Mouse (Mus musculus) midbrain, embryonic 16.5 days (tissue): Measurements from ENCODE around the gene Cphx2. TPM values are rescaled to one million over a fixed set of nuclear protein-coding genes. Genes with fewer than 3 reads are reported as not detected.
"Not testable (repeated sequence)": the region's sequence is repeated elsewhere in the genome, so short reads cannot be mapped to it uniquely, and the experiment has no call there.

Experiments
- ATAC-seq: fragments of 200-750 bp; cut with Nextera tagmentation; 2 replicates; pipeline ENCODE4 v1.8.0; 2017; ENCODE audit warnings: moderate TSS enrichment
- H3K27ac ChIP-seq: fragments of 300-500 bp; sonication (generic); 2 replicates; pipeline ENCODE4 v1.5.1; 2014; ENCODE audit warnings: mild to moderate bottlenecking, low read length, mixed read lengths
- H3K27me3 ChIP-seq: fragments of 300-500 bp; sonication (generic); 2 replicates; pipeline ENCODE4 v1.6.1; 2014; ENCODE audit warnings: low read depth, low read length, mixed read lengths; ENCODE audit not compliant: control insufficient read depth, insufficient read depth
- H3K36me3 ChIP-seq: fragments of 300-500 bp; sonication (generic); 2 replicates; pipeline ENCODE4 v1.6.1; 2014; ENCODE audit warnings: mild to moderate bottlenecking, low read length, moderate library complexity, mixed read lengths; ENCODE audit not compliant: control insufficient read depth, insufficient read depth
- H3K4me1 ChIP-seq: fragments of 300-500 bp; sonication (generic); 2 replicates; pipeline ENCODE4 v1.6.1; 2014; ENCODE audit warnings: mild to moderate bottlenecking, low read length, mixed read lengths; ENCODE audit not compliant: control insufficient read depth, insufficient read depth
- H3K4me2 ChIP-seq: fragments of 300-500 bp; sonication (generic); 2 replicates; pipeline ENCODE4 v1.6.1; 2014; ENCODE audit warnings: mild to moderate bottlenecking, low read length, mixed read lengths
- H3K4me3 ChIP-seq: fragments of 300-500 bp; sonication (generic); 2 replicates; pipeline ENCODE4 v1.5.1; 2014; ENCODE audit warnings: low read depth, mild to moderate bottlenecking, low read length, moderate library complexity, mixed read lengths
- H3K9ac ChIP-seq: fragments of 300-500 bp; sonication (generic); 2 replicates; pipeline ENCODE4 v1.6.1; 2014; ENCODE audit warnings: low read depth, low read length, mixed read lengths
- H3K9me3 ChIP-seq: fragments of 300-500 bp; sonication (generic); replicated peaks from 2 replicates; pipeline ENCODE4 v1.6.1; 2014; ENCODE audit warnings: mild to moderate bottlenecking, low read length, mixed read lengths; ENCODE audit not compliant: control insufficient read depth, poor library complexity, severe bottlenecking
- WGBS: fragments of 180-500 bp; shearing (Covaris S2); extraction: QIAGEN DNeasy Blood & Tissue Kit; methylation state at CpG from one replicate; pipeline ENCODE4 v1.1.7; 2014; 5-methylcytosine and 5-hydroxymethylcytosine counted together
- polyA plus RNA-seq: library from polyadenylated mRNA; unstranded; fragments of >200 nt; fragmentation: Nextera tagmentation; extraction: Ambion mirVana; gene quantifications from 2 replicates; pipeline ENCODE4 v1.2.1, GENCODE M21; 2015

Gene Cphx2
- polyA plus RNA-seq, 1 experiment from 2014 or later = not detected

GRCm38 (mm10) chr14:26066574-26067324 is 14.6 kb upstream of the Cphx2 start:
- no CpG with 5 or more reads among the region's 44 CpGs for WGBS
- H3K27me3 ChIP-seq, H3K4me1 ChIP-seq, H3K4me2 ChIP-seq, H3K9ac ChIP-seq, H3K9me3 ChIP-seq, H3K36me3 ChIP-seq, H3K4me3 ChIP-seq, H3K27ac ChIP-seq: not testable (repeated sequence)
- peak; percentile 93 for ATAC-seq

GRCm38 (mm10) chr14:26067325-26067633 is 14.0 kb upstream of the Cphx2 start, which contains the start of gene Tmem254c:
Gene Tmem254c (minus strand): TSS chr14:26067355.
- not testable (repeated sequence) for H3K9ac ChIP-seq, H3K27ac ChIP-seq, H3K4me1 ChIP-seq, H3K4me3 ChIP-seq, H3K4me2 ChIP-seq, H3K36me3 ChIP-seq, H3K9me3 ChIP-seq, H3K27me3 ChIP-seq
- ATAC-seq = peak; percentile 91; the same call in 1 of the 2 replicates
- WGBS = no CpG with 5 or more reads among the region's 10 CpGs

- no CpG with 5 or more reads among the region's 5 CpGs for WGBS
- H3K4me2 ChIP-seq, H3K9me3 ChIP-seq, H3K4me3 ChIP-seq, H3K27me3 ChIP-seq, H3K9ac ChIP-seq, H3K27ac ChIP-seq, ATAC-seq, H3K36me3 ChIP-seq, H3K4me1 ChIP-seq: not testable (repeated sequence)
Measured at GRCm38 (mm10) chr14:26076620-26077390, 4.5 kb upstream of the Cphx2 start.

DNA sequence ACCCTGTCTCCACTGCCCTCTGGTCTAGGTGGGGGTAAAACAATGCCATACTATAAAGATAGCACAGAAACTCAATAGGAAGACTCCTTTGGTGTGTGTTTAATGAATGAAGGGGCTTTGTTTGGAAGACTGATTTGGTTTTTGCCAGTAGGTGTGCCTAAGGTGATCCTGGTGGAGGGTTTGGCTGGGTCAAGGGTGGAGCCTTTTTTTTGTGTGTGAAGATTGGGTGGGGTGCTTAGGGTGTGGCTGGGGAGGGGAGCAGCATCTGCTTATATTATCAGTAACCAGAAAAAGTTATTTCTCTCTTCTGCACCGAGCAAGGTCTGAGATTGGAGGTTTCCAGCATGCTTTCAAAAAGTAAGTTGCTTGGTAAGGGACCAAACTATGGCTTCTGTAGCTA is 681 bp downstream of the Cphx2 start, which contains the start of gene Cphx3:
TSS of gene Cphx3 (plus strand) at position 301 of the 400 bp plus-strand sequence.
- no CpG with 5 or more reads among the region's 1 CpGs for WGBS
- not testable (repeated sequence) for H3K4me2 ChIP-seq

DNA sequence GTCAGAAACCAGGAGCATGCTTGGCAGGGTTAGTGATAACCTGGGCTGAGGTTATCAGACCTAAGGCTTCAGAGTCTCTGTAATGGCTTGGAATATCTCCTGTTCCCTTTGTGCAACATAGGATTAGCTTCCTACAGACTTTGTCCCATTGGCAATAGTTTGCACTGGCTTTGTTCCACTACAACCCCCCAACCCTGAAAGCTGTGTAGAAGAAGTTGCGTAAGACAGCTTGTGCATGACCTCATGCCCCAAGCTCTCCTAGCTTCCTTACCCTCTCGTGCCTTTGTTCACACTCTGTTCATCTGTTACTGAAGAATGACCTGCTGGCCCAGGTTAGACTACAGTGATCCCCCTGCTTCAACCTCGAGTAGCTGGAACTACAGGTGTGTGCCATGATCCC is 16.3 kb downstream of the Cphx2 start:
- not testable (repeated sequence) for H3K4me1 ChIP-seq, H3K9me3 ChIP-seq, H3K36me3 ChIP-seq, H3K4me3 ChIP-seq, H3K27me3 ChIP-seq, H3K27ac ChIP-seq, H3K9ac ChIP-seq, ATAC-seq, H3K4me2 ChIP-seq
- no CpG with 5 or more reads among the region's 3 CpGs for WGBS

More for the DNA sequence above, 681 bp downstream of the Cphx2 start, which contains the start of gene Cphx3:
- not testable (repeated sequence) for H3K4me3 ChIP-seq, H3K27ac ChIP-seq, ATAC-seq, H3K4me1 ChIP-seq, H3K36me3 ChIP-seq, H3K9me3 ChIP-seq, H3K9ac ChIP-seq, H3K27me3 ChIP-seq

DNA sequence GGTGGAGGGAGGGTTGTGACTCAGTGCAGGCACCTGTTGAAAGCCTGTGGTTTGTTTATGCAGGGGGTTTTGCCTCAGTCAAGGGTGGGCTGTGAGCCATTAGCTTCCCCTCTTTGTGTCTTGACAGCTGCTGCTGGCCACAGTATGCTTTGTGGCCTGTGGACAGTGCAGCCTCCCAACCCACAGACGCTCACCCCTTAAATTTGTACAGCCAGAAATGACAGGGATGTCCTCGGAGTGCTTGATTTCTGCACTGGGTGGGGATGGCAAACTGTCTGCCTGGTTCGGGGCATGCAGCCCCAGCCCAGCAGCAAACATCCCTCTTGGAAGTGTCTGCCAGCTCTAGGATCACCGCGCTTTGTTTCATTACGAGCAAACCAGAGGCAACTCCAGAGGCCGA is 36.8 kb downstream of the Cphx2 start, which contains the start of gene Duxbl2:
TSS of gene Duxbl2 (plus strand) at position 200 of the 400 bp plus-strand sequence.
- WGBS = no CpG with 5 or more reads among the region's 7 CpGs
- H3K4me1 ChIP-seq, H3K27ac ChIP-seq, H3K36me3 ChIP-seq, H3K27me3 ChIP-seq, H3K4me3 ChIP-seq, H3K4me2 ChIP-seq, H3K9ac ChIP-seq, H3K9me3 ChIP-seq: not testable (repeated sequence)
- peak; percentile 39; the same call in 1 of the 2 replicates for ATAC-seq

DNA sequence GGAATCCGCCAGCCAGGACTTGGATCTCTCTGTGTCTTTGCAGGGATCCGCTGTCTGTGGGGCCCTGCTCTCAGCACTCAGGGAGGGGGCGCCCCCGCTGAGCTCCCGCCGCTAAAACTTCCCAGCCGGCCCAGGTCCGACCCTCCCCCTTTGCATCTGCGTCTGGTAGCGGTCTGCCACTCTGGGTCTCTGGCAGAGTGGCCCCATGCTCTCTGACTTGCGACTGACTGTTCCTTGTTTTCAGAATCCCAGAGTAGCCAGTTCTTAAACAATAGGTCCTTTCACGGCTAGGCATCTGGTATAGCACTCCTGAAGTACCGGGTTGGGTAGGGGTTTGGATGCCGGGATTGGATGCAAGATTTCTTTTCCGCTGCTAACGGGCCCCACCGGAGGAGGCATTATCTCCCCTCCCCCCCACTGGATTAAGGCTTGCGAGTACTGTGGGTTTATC is 37.3 kb downstream of the Cphx2 start:
- not testable (repeated sequence) for H3K4me1 ChIP-seq, H3K36me3 ChIP-seq, H3K9ac ChIP-seq, H3K4me2 ChIP-seq, H3K9me3 ChIP-seq, H3K4me3 ChIP-seq, H3K27ac ChIP-seq, H3K27me3 ChIP-seq
- ATAC-seq = peak; percentile 88
- WGBS = no CpG with 5 or more reads among the region's 18 CpGs

GRCm38 (mm10) chr14:26119095-26119494 is 37.8 kb downstream of the Cphx2 start:
- ATAC-seq, H3K4me3 ChIP-seq, H3K36me3 ChIP-seq, H3K27me3 ChIP-seq, H3K4me1 ChIP-seq, H3K27ac ChIP-seq, H3K9me3 ChIP-seq, H3K4me2 ChIP-seq, H3K9ac ChIP-seq: not testable (repeated sequence)
- WGBS = no CpG with 5 or more reads among the region's 7 CpGs
